Mouse (Mus musculus) stomach, postnatal 0 days (tissue): Measurements from ENCODE around the gene Ndufc2.

ENCODE experiments used
- CTCF ChIP-seq: IDR thresholded peaks from 2 replicates; pipeline ENCODE4 v1.5.1; 2016; ENCODE audit warnings: antibody characterized with exemption, low read depth, mild to moderate bottlenecking, moderate library complexity
- EP300 ChIP-seq: optimal IDR thresholded peaks from 2 replicates; pipeline ENCODE3; 2016; ENCODE audit warnings: antibody characterized with exemption

GRCm38 (mm10) chr7:97353356-97353755, 46.4 kb upstream of the Ndufc2 start:
- TF ChIP-seq CTCF: no peak
- no peak for TF ChIP-seq EP300
